8 mouse cellular contexts compared by ENCODE assay signal in the genomic region with DNA sequence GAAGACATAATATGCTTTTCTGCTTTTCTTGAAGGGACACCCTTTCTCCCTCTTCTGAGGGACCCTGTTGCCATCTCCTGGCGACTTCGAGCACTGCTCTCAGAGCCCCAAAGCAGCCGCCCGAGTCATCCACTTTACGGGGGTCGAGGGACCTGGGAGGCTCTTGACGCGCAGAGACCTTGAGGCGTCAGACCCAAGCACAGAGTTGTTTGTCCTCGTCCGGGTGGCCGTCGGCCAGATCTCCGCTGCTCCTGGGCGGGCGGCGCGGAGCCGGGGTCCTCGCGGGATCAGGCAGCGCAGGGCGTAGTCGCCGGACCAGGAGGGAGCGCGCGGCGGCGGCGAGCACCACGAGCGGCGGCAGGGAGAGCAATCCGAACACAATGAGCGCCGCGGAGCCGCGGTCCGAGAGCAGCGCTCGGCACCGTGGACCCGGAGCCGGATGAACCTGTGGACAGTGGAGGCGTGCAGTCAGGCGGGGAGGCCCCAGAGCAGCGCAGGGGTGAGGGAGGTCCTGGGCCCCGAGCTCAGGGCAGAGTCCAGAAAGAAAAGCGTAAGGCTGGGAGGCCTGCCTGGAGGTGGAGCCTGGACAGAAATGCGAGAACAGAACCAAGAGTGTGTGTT. TPM values are rescaled to one million over a fixed set of nuclear protein-coding genes. Genes with fewer than 3 reads are reported as not detected.
DNase-seq lines count a peak whose midpoint lies in the region; ATAC-seq and TF ChIP-seq lines count a peak whose summit lies in the region.

No protein-coding gene starts in this region.

- no peaks in the 10 kb centered on the region; the same call in 1 of the 2 replicates for H3K9me3 ChIP-seq in erythroblast, embryonic 14.5 days (ENCODE audit: control insufficient read depth, low read length)
- H3K9me3 ChIP-seq in heart, embryonic 12.5 days (replicated peaks), result no peaks in the 10 kb centered on the region
- H3K9me3 ChIP-seq in kidney, embryonic 16.5 days (ENCODE audit: low read length), result no peaks in the 10 kb centered on the region
- no peaks in the 10 kb centered on the region for H3K9me3 ChIP-seq in liver, embryonic 16.5 days (replicated peaks; ENCODE audit: control insufficient read depth, low read length)
- H3K9me3 ChIP-seq in neural tube, embryonic 12.5 days, result no peaks in the 10 kb centered on the region
- H3K9me3 ChIP-seq in stomach, postnatal 0 days (ENCODE audit: control insufficient read depth, low read length), result no peaks in the 10 kb centered on the region

- peaks cover 42% of the 10 kb centered on the region for H3K4me1 ChIP-seq in erythroblast, embryonic 14.5 days (ENCODE audit: control insufficient read depth)
- peaks cover 34% of the 10 kb centered on the region for H3K4me1 ChIP-seq in heart, embryonic 12.5 days (replicated peaks)
- H3K4me1 ChIP-seq in kidney, embryonic 16.5 days (ENCODE audit: insufficient read depth, low read length), result peaks cover 15% of the 10 kb centered on the region
- peaks cover 9% of the 10 kb centered on the region for H3K4me1 ChIP-seq in liver, embryonic 16.5 days (ENCODE audit: control insufficient read depth, low read depth, low read length)
- peaks cover 13% of the 10 kb centered on the region for H3K4me1 ChIP-seq in neural tube, embryonic 12.5 days
- H3K4me1 ChIP-seq in stomach, postnatal 0 days (replicated peaks; ENCODE audit: control insufficient read depth, insufficient read depth), result no peaks in the 10 kb centered on the region

- no peak; the same call in 1 of the 2 replicates for TF ChIP-seq POLR2A in brain, embryonic 14.5 days (IDR thresholded peaks at IDR 0.05; ENCODE audit: borderline replicate concordance, extremely low read depth, insufficient read depth, insufficient read length, poor library complexity, severe bottlenecking)

- peak overlapping the region; percentile 78 for H3K9ac ChIP-seq in heart, embryonic 12.5 days
- peak overlapping the region; percentile 80 for H3K9ac ChIP-seq in kidney, embryonic 16.5 days (replicated peaks; ENCODE audit: low read length)
- peak overlapping the region; percentile 69 for H3K9ac ChIP-seq in liver, embryonic 16.5 days (ENCODE audit: low read depth, low read length)
- H3K9ac ChIP-seq in neural tube, embryonic 12.5 days, result peak overlapping the region; percentile 78
- H3K9ac ChIP-seq in stomach, postnatal 0 days (ENCODE audit: low read length), result peak overlapping the region; percentile 86

- TF ChIP-seq EP300 in stomach, postnatal 0 days (optimal IDR thresholded peaks at IDR 0.05), result no peak

- peak; percentile 71 for TF ChIP-seq CTCF in brain, embryonic 14.5 days (IDR thresholded peaks at IDR 0.05; ENCODE audit: borderline replicate concordance, extremely low read depth, insufficient read depth, insufficient read length)
- peak; percentile 87 for TF ChIP-seq CTCF in stomach, postnatal 0 days (IDR thresholded peaks at IDR 0.05; ENCODE audit: low read depth)

- peak; percentile 77 for ATAC-seq in CD4-positive, CD25-positive, alpha-beta regulatory T cell, adult 4 months
- peak; percentile 80 for ATAC-seq in heart, embryonic 12.5 days (ENCODE audit: insufficient number of reproducible peaks, low FRiP score)
- ATAC-seq in kidney, embryonic 16.5 days (ENCODE audit: low FRiP score, low TSS enrichment), result peak; percentile 90
- peak; percentile 74 for ATAC-seq in liver, embryonic 16.5 days (ENCODE audit: low read depth)
- ATAC-seq in neural tube, embryonic 12.5 days (ENCODE audit: low FRiP score, low read depth), result peak; percentile 89
- ATAC-seq in stomach, postnatal 0 days (ENCODE audit: low FRiP score, low TSS enrichment), result peak; percentile 84

- H3K27ac ChIP-seq in heart, embryonic 12.5 days (ENCODE audit: poor library complexity, severe bottlenecking), result peak overlapping the region; percentile 78
- H3K27ac ChIP-seq in kidney, embryonic 16.5 days (ENCODE audit: low read length), result peak overlapping the region; percentile 66
- peak overlapping the region; percentile 62 for H3K27ac ChIP-seq in liver, embryonic 16.5 days (ENCODE audit: low read length)
- peak overlapping the region; percentile 44; the same call in 1 of the 2 replicates for H3K27ac ChIP-seq in neural tube, embryonic 12.5 days
- H3K27ac ChIP-seq in stomach, postnatal 0 days (replicated peaks), result peak overlapping the region; percentile 83

- peak overlapping the region; percentile 66 for H3K4me3 ChIP-seq in erythroblast, embryonic 14.5 days (replicated peaks)
- H3K4me3 ChIP-seq in heart, embryonic 12.5 days, result peak overlapping the region; percentile 57
- H3K4me3 ChIP-seq in kidney, embryonic 16.5 days (ENCODE audit: low read length), result peak overlapping the region; percentile 56
- peak overlapping the region; percentile 68 for H3K4me3 ChIP-seq in liver, embryonic 16.5 days (ENCODE audit: low read depth, low read length)
- peak overlapping the region; percentile 56 for H3K4me3 ChIP-seq in neural tube, embryonic 12.5 days
- H3K4me3 ChIP-seq in stomach, postnatal 0 days (ENCODE audit: low read depth, low read length), result peak overlapping the region; percentile 63

- peaks cover 51% of the 10 kb centered on the region for H3K27me3 ChIP-seq in erythroblast, embryonic 14.5 days (ENCODE audit: control insufficient read depth)
- no peaks in the 10 kb centered on the region for H3K27me3 ChIP-seq in heart, embryonic 12.5 days (replicated peaks)
- H3K27me3 ChIP-seq in kidney, embryonic 16.5 days (ENCODE audit: insufficient read depth, low read length), result no peaks in the 10 kb centered on the region
- H3K27me3 ChIP-seq in liver, embryonic 16.5 days (ENCODE audit: control insufficient read depth, insufficient read depth, low read depth, low read length), result peaks cover 4% of the 10 kb centered on the region; the same call in 1 of the 2 replicates
- H3K27me3 ChIP-seq in neural tube, embryonic 12.5 days (replicated peaks), result no peaks in the 10 kb centered on the region
- H3K27me3 ChIP-seq in stomach, postnatal 0 days (ENCODE audit: control insufficient read depth, insufficient read depth, low read length), result no peaks in the 10 kb centered on the region

- no peaks in the 10 kb centered on the region for H3K36me3 ChIP-seq in erythroblast, embryonic 14.5 days (ENCODE audit: control insufficient read depth)
- H3K36me3 ChIP-seq in heart, embryonic 12.5 days, result no peaks in the 10 kb centered on the region
- no peaks in the 10 kb centered on the region for H3K36me3 ChIP-seq in kidney, embryonic 16.5 days (ENCODE audit: insufficient read depth, low read length)
- H3K36me3 ChIP-seq in liver, embryonic 16.5 days (ENCODE audit: control insufficient read depth, insufficient read depth), result no peaks in the 10 kb centered on the region
- no peaks in the 10 kb centered on the region for H3K36me3 ChIP-seq in neural tube, embryonic 12.5 days
- no peaks in the 10 kb centered on the region for H3K36me3 ChIP-seq in stomach, postnatal 0 days (ENCODE audit: control insufficient read depth, insufficient read depth, low read length)

- under 1% methylated on average over 52 of the region's 52 CpGs for WGBS in heart, embryonic 12.5 days
- WGBS in kidney, embryonic 16.5 days, result under 1% methylated on average over 52 of the region's 52 CpGs
- WGBS in liver, embryonic 16.5 days (ENCODE audit: insufficient replicate concordance), result 0% methylated on average over 52 of the region's 52 CpGs
- under 1% methylated on average over 52 of the region's 52 CpGs for WGBS in neural tube, embryonic 12.5 days
- WGBS in stomach, postnatal 0 days, result under 1% methylated on average over 49 of the region's 52 CpGs

- H3K4me2 ChIP-seq in heart, embryonic 12.5 days, result peak overlapping the region; percentile 69
- peak overlapping the region; percentile 75 for H3K4me2 ChIP-seq in kidney, embryonic 16.5 days (replicated peaks; ENCODE audit: low read depth, low read length)
- peak overlapping the region; percentile 93 for H3K4me2 ChIP-seq in liver, embryonic 16.5 days (ENCODE audit: low read depth, low read length)
- peak overlapping the region; percentile 69 for H3K4me2 ChIP-seq in neural tube, embryonic 12.5 days (replicated peaks)
- peak overlapping the region; percentile 75 for H3K4me2 ChIP-seq in stomach, postnatal 0 days (replicated peaks; ENCODE audit: low read depth)

- peak; percentile 92 for DNase-seq in brain, embryonic 14.5 days (ENCODE audit: low read depth)
- peak; percentile 83 for DNase-seq in stomach, postnatal 0 days (ENCODE audit: low spot score)

RNA-seq across cellular contexts. Expression of a gene that starts 1.5 kb away (rescaled TPM):
- not detected for polyA plus RNA-seq in CD4-positive, CD25-positive, alpha-beta regulatory T cell, adult 4 months (2017; shearing (Covaris generic))
- 1.4 and 1.5 TPM in 2 replicates for polyA plus RNA-seq in brain, embryonic 14.5 days (2012; rRNA removed)
- not detected in 2 replicates for polyA plus RNA-seq in erythroblast, embryonic 14.5 days (2012)
- polyA plus RNA-seq in heart, embryonic 12.5 days (2016; fragmentation: Nextera tagmentation; extraction: Ambion mirVana), result 7.0 and 7.2 TPM in 2 replicates
- polyA plus RNA-seq in kidney, embryonic 16.5 days (2015; fragmentation: Nextera tagmentation; extraction: Ambion mirVana), result 0.32 and 0.33 TPM in 2 replicates
- 0.12 and 0.19 TPM in 2 replicates for polyA plus RNA-seq in liver, embryonic 16.5 days (2015; fragmentation: Nextera tagmentation; extraction: Ambion mirVana)
- 0.56 and 0.86 TPM in 2 replicates for polyA plus RNA-seq in neural tube, embryonic 12.5 days (2016; fragmentation: Nextera tagmentation; extraction: Ambion mirVana)
- 0.13 and 0.27 TPM in 2 replicates for polyA plus RNA-seq in stomach, postnatal 0 days (2015; fragmentation: Nextera tagmentation; extraction: Ambion mirVana)

RNA-seq across cellular contexts. Expression of a gene that starts 6.0 kb away (rescaled TPM):
- not detected for polyA plus RNA-seq in CD4-positive, CD25-positive, alpha-beta regulatory T cell, adult 4 months (2017; shearing (Covaris generic))
- polyA plus RNA-seq in brain, embryonic 14.5 days (2012; rRNA removed), result not detected in 2 replicates
- 0.10 TPM in 1 of 2 replicates, not detected in the other for polyA plus RNA-seq in erythroblast, embryonic 14.5 days (2012)
- not detected in 2 replicates for polyA plus RNA-seq in heart, embryonic 12.5 days (2016; fragmentation: Nextera tagmentation; extraction: Ambion mirVana)
- 0.32 and 0.41 TPM in 2 replicates for polyA plus RNA-seq in kidney, embryonic 16.5 days (2015; fragmentation: Nextera tagmentation; extraction: Ambion mirVana)
- polyA plus RNA-seq in liver, embryonic 16.5 days (2015; fragmentation: Nextera tagmentation; extraction: Ambion mirVana), result 0.08 TPM in 1 of 2 replicates, not detected in the other
- polyA plus RNA-seq in neural tube, embryonic 12.5 days (2016; fragmentation: Nextera tagmentation; extraction: Ambion mirVana), result not detected in 2 replicates
- 0.10 and 0.13 TPM in 2 replicates for polyA plus RNA-seq in stomach, postnatal 0 days (2015; fragmentation: Nextera tagmentation; extraction: Ambion mirVana)

RNA-seq across cellular contexts. Expression of a gene that starts 9.7 kb away (rescaled TPM):
- under 1 TPM in 1 of 2 experiments, not detected in 1; 0.23 TPM for polyA plus RNA-seq in CD4-positive, CD25-positive, alpha-beta regulatory T cell, adult 4 months (2017; shearing (Covaris generic))
- 22.0 and 25.3 TPM in 2 replicates for polyA plus RNA-seq in brain, embryonic 14.5 days (2012; rRNA removed)
- polyA plus RNA-seq in erythroblast, embryonic 14.5 days (2012), result 0.01 TPM in 1 of 2 replicates, not detected in the other
- polyA plus RNA-seq in heart, embryonic 12.5 days (2016; fragmentation: Nextera tagmentation; extraction: Ambion mirVana), result 1.7 TPM in 2 replicates
- polyA plus RNA-seq in kidney, embryonic 16.5 days (2015; fragmentation: Nextera tagmentation; extraction: Ambion mirVana), result 7.4 and 11.3 TPM in 2 replicates
- 0.28 and 0.34 TPM in 2 replicates for polyA plus RNA-seq in liver, embryonic 16.5 days (2015; fragmentation: Nextera tagmentation; extraction: Ambion mirVana)
- 16.6 and 17.9 TPM in 2 replicates for polyA plus RNA-seq in neural tube, embryonic 12.5 days (2016; fragmentation: Nextera tagmentation; extraction: Ambion mirVana)
- polyA plus RNA-seq in stomach, postnatal 0 days (2015; fragmentation: Nextera tagmentation; extraction: Ambion mirVana), result 30.0 and 32.3 TPM in 2 replicates

RNA-seq across cellular contexts. Expression of a gene that starts 18.5 kb away (rescaled TPM):
- polyA plus RNA-seq in CD4-positive, CD25-positive, alpha-beta regulatory T cell, adult 4 months (2017; shearing (Covaris generic)), result 100 to 1,000 TPM; 117 to 130 TPM
- polyA plus RNA-seq in brain, embryonic 14.5 days (2012; rRNA removed), result 94.1 and 117 TPM in 2 replicates
- 1.9 and 2.3 TPM in 2 replicates for polyA plus RNA-seq in erythroblast, embryonic 14.5 days (2012)
- 137 and 151 TPM in 2 replicates for polyA plus RNA-seq in heart, embryonic 12.5 days (2016; fragmentation: Nextera tagmentation; extraction: Ambion mirVana)
- 205 and 209 TPM in 2 replicates for polyA plus RNA-seq in kidney, embryonic 16.5 days (2015; fragmentation: Nextera tagmentation; extraction: Ambion mirVana)
- 115 and 133 TPM in 2 replicates for polyA plus RNA-seq in liver, embryonic 16.5 days (2015; fragmentation: Nextera tagmentation; extraction: Ambion mirVana)
- polyA plus RNA-seq in neural tube, embryonic 12.5 days (2016; fragmentation: Nextera tagmentation; extraction: Ambion mirVana), result 226 and 242 TPM in 2 replicates
- polyA plus RNA-seq in stomach, postnatal 0 days (2015; fragmentation: Nextera tagmentation; extraction: Ambion mirVana), result 230 and 240 TPM in 2 replicates

RNA-seq across cellular contexts. Expression of a gene that starts 23.3 kb away (rescaled TPM):
- 10 to 100 TPM; 22.9 to 32.9 TPM for polyA plus RNA-seq in CD4-positive, CD25-positive, alpha-beta regulatory T cell, adult 4 months (2017; shearing (Covaris generic))
- polyA plus RNA-seq in brain, embryonic 14.5 days (2012; rRNA removed), result 103 and 120 TPM in 2 replicates
- polyA plus RNA-seq in erythroblast, embryonic 14.5 days (2012), result 1.0 and 1.1 TPM in 2 replicates
- polyA plus RNA-seq in heart, embryonic 12.5 days (2016; fragmentation: Nextera tagmentation; extraction: Ambion mirVana), result 102 and 104 TPM in 2 replicates
- 138 and 142 TPM in 2 replicates for polyA plus RNA-seq in kidney, embryonic 16.5 days (2015; fragmentation: Nextera tagmentation; extraction: Ambion mirVana)
- 43.7 and 49.5 TPM in 2 replicates for polyA plus RNA-seq in liver, embryonic 16.5 days (2015; fragmentation: Nextera tagmentation; extraction: Ambion mirVana)
- polyA plus RNA-seq in neural tube, embryonic 12.5 days (2016; fragmentation: Nextera tagmentation; extraction: Ambion mirVana), result 85.2 and 90.7 TPM in 2 replicates
- polyA plus RNA-seq in stomach, postnatal 0 days (2015; fragmentation: Nextera tagmentation; extraction: Ambion mirVana), result 48.8 and 55.1 TPM in 2 replicates

Comparison
In these comparisons a context has a peak if more than half of its experiments do, and no peak if none do; other contexts are left out.
1. Peak in every context shown above with its lines: DNase-seq, ATAC-seq, H3K4me3 ChIP-seq and H3K27ac ChIP-seq.